ENCODE assay signal across 8 mouse cellular contexts in genomic region chr17:47596162-47596838, GRCm38 (mm10). TPM values are rescaled to one million over a fixed set of nuclear protein-coding genes. Genes with fewer than 3 reads are reported as not detected.
DNase-seq lines count a peak whose midpoint lies in the region; ATAC-seq and TF ChIP-seq lines count a peak whose summit lies in the region.

No protein-coding gene starts in this region.

- peak overlapping the region; percentile 98; the same call in 1 of the 2 replicates for H3K4me2 ChIP-seq in forebrain, embryonic 14.5 days (ENCODE audit: low read length)
- peak overlapping the region; percentile 89 for H3K4me2 ChIP-seq in limb, embryonic 13.5 days (replicated peaks)

- peak overlapping the region; percentile 81 for H3K27ac ChIP-seq in forebrain, embryonic 14.5 days (ENCODE audit: low read depth, low read length)
- H3K27ac ChIP-seq in limb, embryonic 13.5 days, result peak overlapping the region; percentile 99
- H3K27ac ChIP-seq in small intestine, adult 2 months (ENCODE audit: insufficient read depth, low read depth, low read length), result peak overlapping the region; percentile 32; the same call in 1 of the 2 replicates

- H3K4me1 ChIP-seq in forebrain, embryonic 14.5 days (ENCODE audit: control insufficient read depth, insufficient read depth, low read length), result peaks cover 15% of the 10 kb centered on the region
- H3K4me1 ChIP-seq in limb, embryonic 13.5 days, result peaks cover 37% of the 10 kb centered on the region
- H3K4me1 ChIP-seq in small intestine, adult 2 months (ENCODE audit: control insufficient read depth, insufficient read depth, insufficient read length, low read length), result peaks cover 8% of the 10 kb centered on the region

- H3K4me3 ChIP-seq in forebrain, embryonic 14.5 days (ENCODE audit: low read depth, low read length), result no peak overlapping the region
- peak overlapping the region; percentile 96 for H3K4me3 ChIP-seq in limb, embryonic 13.5 days
- no peak overlapping the region for H3K4me3 ChIP-seq in small intestine, adult 2 months (ENCODE audit: low read depth, low read length)

- H3K9me3 ChIP-seq in forebrain, embryonic 14.5 days (replicated peaks; ENCODE audit: control insufficient read depth, low read length), result no peaks in the 10 kb centered on the region
- no peaks in the 10 kb centered on the region for H3K9me3 ChIP-seq in limb, embryonic 13.5 days

- no peak for TF ChIP-seq POLR2A in small intestine, adult 2 months (IDR thresholded peaks at IDR 0.05; ENCODE audit: low read depth, low read length)

- H3K27me3 ChIP-seq in forebrain, embryonic 14.5 days (replicated peaks; ENCODE audit: control insufficient read depth, insufficient read depth, low read length), result no peaks in the 10 kb centered on the region
- no peaks in the 10 kb centered on the region for H3K27me3 ChIP-seq in limb, embryonic 13.5 days
- no peaks in the 10 kb centered on the region for H3K27me3 ChIP-seq in small intestine, adult 2 months (ENCODE audit: control insufficient read depth, insufficient read depth, low read length)

- no peak for ATAC-seq in forebrain, embryonic 14.5 days
- ATAC-seq in limb, embryonic 13.5 days (ENCODE audit: low FRiP score, low read depth), result no peak

- H3K9ac ChIP-seq in forebrain, embryonic 14.5 days (ENCODE audit: low read length), result peak overlapping the region; percentile 75
- H3K9ac ChIP-seq in limb, embryonic 13.5 days, result peak overlapping the region; percentile 96

- H3K36me3 ChIP-seq in forebrain, embryonic 14.5 days (ENCODE audit: control insufficient read depth, insufficient read depth, low read length), result peaks cover 26% of the 10 kb centered on the region
- H3K36me3 ChIP-seq in limb, embryonic 13.5 days, result peaks cover 48% of the 10 kb centered on the region
- H3K36me3 ChIP-seq in small intestine, adult 2 months (ENCODE audit: control insufficient read depth, insufficient read depth, low read length), result peaks cover 8% of the 10 kb centered on the region

- DNase-seq in spleen, postnatal 10 days (ENCODE audit: low spot score in 2 of 2), result peak; percentile 40 to 65
- DNase-seq in spleen, adult 18-20 months, result no peak
- DNase-seq in forebrain, embryonic 14.5 days (ENCODE audit: low spot score), result no peak
- DNase-seq in gastrocnemius, postnatal 10 days, result no peak
- DNase-seq in left cerebral cortex, postnatal 10 days (ENCODE audit: extremely low spot score in 1 of 2, low spot score in 2 of 2), result no peak
- no peak for DNase-seq in urinary bladder, adult 2 months (ENCODE audit: low spot score)

- 14% methylated on average over 6 of the region's 6 CpGs for WGBS in forebrain, embryonic 14.5 days
- 18% methylated on average over 6 of the region's 6 CpGs for WGBS in limb, embryonic 13.5 days
- WGBS in small intestine, adult 2 months, result 73% methylated on average over 6 of the region's 6 CpGs

- intact Hi-C loops in left cerebral cortex, postnatal 10 days (cut with DNase I), result no loop called here

- no peak for TF ChIP-seq CTCF in small intestine, adult 2 months (IDR thresholded peaks at IDR 0.05; ENCODE audit: extremely low read depth, insufficient read length, insufficient replicate concordance, low read depth, low read length)

RNA-seq across cellular contexts. Expression of gene Bysl, which starts 15.0 kb away (rescaled TPM):
- 25.1 and 33.2 TPM in 2 replicates for polyA plus RNA-seq in forebrain, embryonic 14.5 days (2014; fragmentation: Nextera tagmentation; extraction: Ambion mirVana)
- polyA plus RNA-seq in limb, embryonic 13.5 days (2015; fragmentation: Nextera tagmentation; extraction: Ambion mirVana), result 26.6 and 28.6 TPM in 2 replicates
- 3.3 and 3.5 TPM in 2 replicates for polyA plus RNA-seq in small intestine, adult 2 months (2012; rRNA removed)
- total RNA-seq in gastrocnemius, postnatal 10 days (2021), result 10 to 100 TPM; 13.0 TPM
- total RNA-seq in left cerebral cortex, postnatal 10 days (2021), result 10 to 100 TPM; 25.2 to 25.3 TPM
- polyA plus RNA-seq in urinary bladder, adult 2 months (2012; rRNA removed), result 15.3 and 15.5 TPM in 2 replicates

RNA-seq across cellular contexts. Expression of gene Med20, which starts 15.1 kb away (rescaled TPM):
- polyA plus RNA-seq in forebrain, embryonic 14.5 days (2014; fragmentation: Nextera tagmentation; extraction: Ambion mirVana), result 55.4 and 55.5 TPM in 2 replicates
- polyA plus RNA-seq in limb, embryonic 13.5 days (2015; fragmentation: Nextera tagmentation; extraction: Ambion mirVana), result 50.6 and 52.2 TPM in 2 replicates
- polyA plus RNA-seq in small intestine, adult 2 months (2012; rRNA removed), result 7.3 and 11.3 TPM in 2 replicates
- 10 to 100 TPM; 14.7 to 15.5 TPM for total RNA-seq in gastrocnemius, postnatal 10 days (2021)
- total RNA-seq in left cerebral cortex, postnatal 10 days (2021), result 10 to 100 TPM; 21.4 to 23.5 TPM
- 33.7 and 48.5 TPM in 2 replicates for polyA plus RNA-seq in urinary bladder, adult 2 months (2012; rRNA removed)

RNA-seq across cellular contexts. Expression of gene Gm20517, which starts 15.1 kb away (rescaled TPM):
- polyA plus RNA-seq in forebrain, embryonic 14.5 days (2014; fragmentation: Nextera tagmentation; extraction: Ambion mirVana), result 1.8 and 3.6 TPM in 2 replicates
- polyA plus RNA-seq in limb, embryonic 13.5 days (2015; fragmentation: Nextera tagmentation; extraction: Ambion mirVana), result 1.8 and 2.2 TPM in 2 replicates
- 0.88 and 1.7 TPM in 2 replicates for polyA plus RNA-seq in small intestine, adult 2 months (2012; rRNA removed)
- 1 to 10 TPM; 1.8 to 2.1 TPM for total RNA-seq in gastrocnemius, postnatal 10 days (2021)
- 1 to 10 TPM; 6.2 to 6.4 TPM for total RNA-seq in left cerebral cortex, postnatal 10 days (2021)
- polyA plus RNA-seq in urinary bladder, adult 2 months (2012; rRNA removed), result 0.76 and 0.96 TPM in 2 replicates

RNA-seq across cellular contexts. Expression of gene Usp49, which starts 34.2 kb away (rescaled TPM):
- 5.9 and 6.6 TPM in 2 replicates for polyA plus RNA-seq in forebrain, embryonic 14.5 days (2014; fragmentation: Nextera tagmentation; extraction: Ambion mirVana)
- 5.6 and 7.4 TPM in 2 replicates for polyA plus RNA-seq in limb, embryonic 13.5 days (2015; fragmentation: Nextera tagmentation; extraction: Ambion mirVana)
- polyA plus RNA-seq in small intestine, adult 2 months (2012; rRNA removed), result 2.3 and 4.6 TPM in 2 replicates
- 1 to 10 TPM; 4.6 to 4.9 TPM for total RNA-seq in gastrocnemius, postnatal 10 days (2021)
- 10 to 100 TPM; 14.8 to 15.1 TPM for total RNA-seq in left cerebral cortex, postnatal 10 days (2021)
- 6.5 and 7.6 TPM in 2 replicates for polyA plus RNA-seq in urinary bladder, adult 2 months (2012; rRNA removed)

Comparison
In these comparisons a context has a peak if more than half of its experiments do, and no peak if none do; other contexts are left out.
1. DNase-seq: peak in spleen, postnatal 10 days (2 of 2); none in spleen, adult 18-20 months (0 of 2), forebrain, embryonic 14.5 days (single experiment), gastrocnemius, postnatal 10 days (single experiment), left cerebral cortex, postnatal 10 days (0 of 2) and urinary bladder, adult 2 months (single experiment).
2. H3K27ac ChIP-seq: peak in every context shown above with its lines; median percentile 99 in limb, embryonic 13.5 days; 81 in forebrain, embryonic 14.5 days; 32 in small intestine, adult 2 months.